Mouse (Mus musculus): Measurements from ENCODE around the gene Xrcc1.

The Xrcc1 gene

DNA sequence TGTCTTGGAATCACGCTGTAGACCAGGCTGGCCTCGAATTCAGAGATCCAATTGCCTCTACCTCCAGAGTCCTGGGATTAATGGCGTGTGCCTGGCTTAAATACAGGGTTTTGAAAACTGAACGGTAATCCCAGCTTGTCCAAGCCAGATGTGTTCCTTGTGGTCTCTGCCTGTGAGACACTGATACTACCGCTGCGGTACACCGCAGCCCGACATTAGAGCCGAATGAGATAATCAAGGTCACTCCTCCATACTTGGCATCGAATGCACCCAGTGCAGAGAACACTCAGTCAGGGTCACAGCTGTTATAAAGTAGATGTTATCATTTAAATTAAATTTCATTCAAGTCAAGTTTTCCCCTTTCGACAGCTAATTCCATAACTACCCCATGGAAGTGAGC is 17.2 kb upstream of the Xrcc1 start:
- no peak for DNase-seq (ENCODE audit: low spot score in 2 of 2)

DNA sequence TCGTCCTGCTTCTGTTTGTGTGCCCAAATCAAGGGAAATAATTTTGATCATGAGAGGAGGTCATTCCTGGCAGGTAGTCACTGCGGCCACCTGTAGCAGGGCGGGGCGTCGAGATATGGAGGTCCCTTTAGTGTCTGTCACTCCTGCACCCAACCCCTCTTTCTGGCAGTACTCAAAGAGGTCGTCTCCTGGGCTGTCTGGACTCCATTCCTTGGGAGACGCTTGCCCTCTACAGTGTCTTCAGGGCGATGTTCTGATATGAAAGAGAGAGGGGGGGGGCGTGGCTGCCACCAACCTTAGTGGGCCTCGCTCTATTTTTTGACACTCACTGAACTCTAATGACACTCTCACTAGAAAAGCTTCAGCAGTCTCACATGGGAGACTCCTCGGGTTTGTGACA is 16.5 kb upstream of the Xrcc1 start:
- DNase-seq (ENCODE audit: low spot score in 2 of 2): no peak

DNA sequence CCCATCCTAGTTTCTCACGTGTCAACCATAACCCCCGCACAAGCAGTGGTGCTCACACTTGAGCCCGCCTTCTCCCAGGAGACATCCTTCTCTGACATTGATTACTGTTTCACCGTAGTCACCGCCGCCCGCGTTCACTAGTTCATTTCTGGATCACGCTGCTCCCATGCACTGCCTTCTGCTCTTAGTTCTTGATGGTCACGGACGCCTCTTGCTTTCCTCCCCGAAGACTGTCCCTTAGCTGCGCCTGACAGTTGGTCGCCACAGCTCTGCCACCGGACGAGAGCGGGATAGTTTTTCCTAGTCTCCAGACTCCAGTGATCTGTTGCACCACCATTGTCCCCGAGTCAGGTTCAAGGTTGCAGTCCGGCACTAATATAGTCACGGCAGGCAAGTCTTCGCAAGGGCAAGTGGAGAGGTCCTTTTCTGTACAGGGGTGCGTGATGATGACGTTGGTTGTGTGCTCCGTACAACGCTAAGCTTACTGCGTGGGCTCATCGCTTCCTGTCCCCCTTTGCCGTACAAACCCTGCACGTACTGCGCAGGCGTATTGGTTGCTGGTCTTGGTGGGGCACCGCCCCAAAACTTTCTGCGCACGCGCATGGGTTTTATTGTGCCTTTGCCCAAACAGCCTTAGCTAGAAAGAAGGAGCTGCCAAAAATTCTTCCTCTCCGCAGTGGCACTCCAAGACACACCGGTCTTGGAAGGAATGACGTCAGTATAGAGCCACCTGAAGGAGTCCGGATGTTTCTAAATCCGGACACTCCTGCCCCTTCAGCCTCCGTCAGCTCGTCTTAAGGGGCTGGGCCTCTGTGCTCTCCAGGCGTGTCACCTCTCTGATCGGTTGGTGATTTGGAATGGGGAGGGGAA is 15.8 kb upstream of the Xrcc1 start, which contains the start of gene Irgq:
Gene Irgq, plus strand, starts transcription at position 628 of the 870 bp plus-strand sequence.
- peak; percentile 96 to 98 for DNase-seq (ENCODE audit: low spot score in 2 of 2)

DNA sequence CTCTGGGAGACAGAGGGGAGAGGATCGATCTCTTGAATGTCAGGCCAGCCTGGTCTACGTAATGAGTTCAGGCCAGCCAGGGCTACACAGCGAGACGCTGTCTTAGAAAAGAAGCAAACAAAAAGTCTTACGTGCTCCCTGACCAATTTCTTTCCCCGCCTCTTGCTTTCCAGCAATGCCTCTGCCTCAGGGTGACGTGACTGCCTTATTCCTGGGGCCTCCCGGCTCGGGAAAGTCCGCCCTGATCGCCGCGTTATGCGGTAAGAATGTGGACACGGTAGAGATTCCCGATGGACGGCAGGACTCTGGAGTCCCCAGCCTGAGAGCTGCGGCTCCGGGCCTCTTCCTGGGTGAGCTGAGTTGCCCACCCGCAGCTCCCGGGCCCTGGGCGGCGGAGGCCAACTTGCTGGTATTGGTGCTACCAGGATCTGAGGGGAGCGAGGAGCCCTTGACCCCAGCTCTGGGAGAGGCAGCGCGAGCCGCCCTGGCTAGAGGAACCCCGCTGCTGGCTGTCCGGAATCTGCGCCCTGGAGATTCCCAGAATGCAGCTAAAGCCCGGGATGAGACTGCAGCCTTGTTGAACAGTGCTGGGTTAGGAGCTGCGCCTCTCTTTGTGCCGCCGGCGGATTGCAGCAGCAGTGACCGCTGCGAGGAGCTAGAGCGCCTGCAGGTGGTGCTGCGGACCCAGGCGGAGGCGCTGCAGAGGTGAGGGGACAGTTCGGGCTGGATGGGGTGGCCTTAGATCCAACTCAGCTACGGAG is 14.7 kb upstream of the Xrcc1 start:
- peak; percentile 72 to 87 for DNase-seq (ENCODE audit: low spot score in 2 of 2)

DNA sequence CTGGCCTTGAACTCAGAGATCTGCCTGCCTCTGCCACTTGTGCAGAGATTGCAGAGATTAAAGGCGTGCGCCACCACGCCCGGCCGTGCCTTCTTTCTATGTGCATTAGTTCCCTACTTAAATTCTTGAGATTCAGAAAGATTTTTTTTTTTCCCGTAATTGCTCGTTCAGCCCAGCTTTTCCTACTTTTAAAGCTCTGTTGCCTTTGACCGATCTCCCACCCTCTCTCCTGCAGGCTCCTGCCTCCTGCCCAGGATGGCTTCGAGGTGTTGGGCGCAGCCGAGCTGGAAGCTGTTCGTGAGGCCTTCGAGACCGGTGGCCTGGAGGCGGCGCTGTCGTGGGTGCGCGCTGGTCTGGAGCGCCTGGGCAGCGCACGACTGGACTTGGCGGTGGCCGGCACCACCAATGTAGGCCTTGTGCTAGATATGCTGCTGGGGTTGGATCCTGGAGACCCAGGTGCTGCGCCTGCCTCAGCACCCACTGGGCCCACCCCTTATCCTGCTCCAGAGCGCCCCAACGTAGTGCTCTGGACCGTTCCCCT is 13.0 kb upstream of the Xrcc1 start:
- DNase-seq (ENCODE audit: low spot score in 2 of 2): no peak

DNA sequence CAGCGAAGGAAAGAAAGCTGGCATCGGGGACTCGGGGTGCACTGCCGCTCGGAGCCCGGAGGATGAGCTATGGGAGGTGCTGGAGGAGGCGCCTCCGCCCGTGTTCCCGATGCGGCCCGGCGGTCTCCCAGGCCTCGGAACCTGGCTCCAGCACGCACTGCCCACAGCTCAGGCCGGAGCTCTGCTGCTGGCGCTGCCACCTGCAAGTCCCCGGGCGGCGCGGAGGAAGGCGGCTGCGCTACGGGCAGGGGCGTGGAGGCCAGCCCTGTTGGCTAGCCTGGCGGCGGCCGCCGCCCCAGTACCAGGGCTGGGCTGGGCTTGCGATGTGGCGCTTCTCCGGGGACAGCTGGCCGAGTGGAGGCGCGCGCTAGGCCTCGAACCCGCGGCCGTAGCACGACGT is 12.3 kb upstream of the Xrcc1 start:
- DNase-seq (ENCODE audit: low spot score in 2 of 2): no peak

DNA sequence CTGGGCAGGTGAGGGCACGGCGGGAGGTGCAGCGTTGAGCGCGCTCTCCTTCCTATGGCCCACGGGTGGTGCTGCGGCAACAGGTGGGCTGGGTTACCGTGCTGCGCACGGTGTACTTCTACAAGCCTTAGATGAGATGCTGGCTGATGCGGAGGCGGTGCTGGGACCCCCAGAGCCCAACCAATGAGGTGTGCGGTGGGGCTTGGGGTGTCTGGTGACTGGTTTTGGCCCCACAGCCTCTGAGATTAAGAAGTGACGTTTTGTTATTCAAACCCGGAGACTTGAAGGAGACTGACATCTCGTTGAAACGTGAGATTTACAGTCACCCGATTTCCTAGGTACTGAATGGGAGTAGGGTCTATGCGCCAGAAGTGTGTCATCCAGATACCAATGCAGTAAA is 11.8 kb upstream of the Xrcc1 start:
- no peak for DNase-seq (ENCODE audit: low spot score in 2 of 2)

DNA sequence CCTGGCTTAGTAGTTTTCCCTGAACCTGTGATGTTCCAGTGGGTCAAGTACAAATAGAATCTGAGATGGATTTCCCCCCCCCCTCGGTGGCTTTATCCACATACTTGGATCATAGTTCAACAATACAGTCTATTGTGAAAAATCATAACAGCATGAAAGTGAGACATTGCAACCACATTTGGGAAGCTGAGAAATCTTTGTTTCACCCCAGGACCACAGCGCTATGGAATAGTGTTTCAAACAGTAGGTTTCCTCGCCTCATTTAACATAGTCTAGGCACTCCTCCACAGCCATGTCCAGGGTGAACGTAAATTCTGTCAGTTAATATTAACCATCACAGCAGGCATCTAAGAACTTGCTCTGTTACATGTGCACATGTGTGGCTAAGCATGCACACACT is 9.0 kb upstream of the Xrcc1 start:
- DNase-seq (ENCODE audit: low spot score in 2 of 2): no peak

DNA sequence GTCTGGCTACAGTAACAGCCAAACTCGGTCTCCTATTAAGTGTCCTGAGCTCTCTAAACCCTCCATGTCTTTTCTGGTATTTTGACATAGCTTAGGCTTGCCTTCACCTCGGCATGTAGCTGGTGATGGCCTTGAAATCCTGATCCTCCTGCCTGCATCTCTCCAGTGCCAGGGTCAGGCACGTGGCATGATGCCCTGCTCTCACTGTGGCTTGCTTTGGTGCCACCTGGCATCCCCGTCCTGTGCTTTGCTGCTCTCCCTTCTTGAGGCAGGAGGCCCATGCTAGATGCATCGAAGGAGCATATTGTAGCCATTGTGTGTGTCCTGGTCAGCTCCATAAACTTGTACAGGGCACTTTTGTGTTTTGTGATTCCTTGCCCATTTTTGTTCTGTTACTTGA is 8.5 kb upstream of the Xrcc1 start:
- no peak for DNase-seq (ENCODE audit: low spot score in 2 of 2)

DNA sequence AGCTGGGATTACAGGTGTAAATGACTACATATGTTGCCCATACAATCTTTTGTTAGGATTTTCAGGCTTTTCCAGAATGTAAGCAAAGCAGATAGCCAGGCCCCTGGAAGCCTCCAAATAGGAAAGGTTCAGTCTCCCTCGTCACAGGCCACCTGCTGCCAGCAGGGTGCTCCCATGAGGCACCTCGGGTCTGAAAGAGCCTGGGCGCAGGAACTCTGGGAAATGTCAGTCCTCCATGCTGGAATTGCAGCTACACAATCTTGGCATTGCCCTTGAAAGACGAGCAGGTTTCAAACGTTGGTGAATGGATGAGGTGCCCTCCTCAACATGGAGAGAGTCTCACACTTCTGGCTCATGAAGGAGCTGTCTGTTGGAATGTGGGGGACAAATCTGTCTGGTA is 7.9 kb upstream of the Xrcc1 start:
- no peak for DNase-seq (ENCODE audit: low spot score in 2 of 2)

DNA sequence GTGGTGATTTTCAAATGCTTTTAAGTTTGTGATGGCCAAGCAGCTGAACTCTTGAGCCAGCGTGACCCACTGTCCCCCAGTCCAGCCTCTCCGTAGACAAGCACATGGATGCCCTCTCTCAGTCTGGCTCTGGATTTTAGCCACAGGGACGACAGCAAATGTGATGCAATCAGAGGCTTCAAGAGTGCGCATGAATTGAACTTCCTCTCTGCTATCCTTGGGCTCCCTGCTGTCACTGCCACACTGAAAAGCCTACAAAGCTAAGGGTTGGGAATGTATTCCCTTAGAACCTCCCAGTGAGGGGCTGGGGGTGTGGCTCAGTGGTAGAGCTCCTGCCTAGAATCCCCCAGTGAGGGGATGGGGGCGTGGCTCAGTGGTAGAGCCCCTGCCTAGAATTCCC is 7.4 kb upstream of the Xrcc1 start:
- no peak for DNase-seq (ENCODE audit: low spot score in 2 of 2)

DNA sequence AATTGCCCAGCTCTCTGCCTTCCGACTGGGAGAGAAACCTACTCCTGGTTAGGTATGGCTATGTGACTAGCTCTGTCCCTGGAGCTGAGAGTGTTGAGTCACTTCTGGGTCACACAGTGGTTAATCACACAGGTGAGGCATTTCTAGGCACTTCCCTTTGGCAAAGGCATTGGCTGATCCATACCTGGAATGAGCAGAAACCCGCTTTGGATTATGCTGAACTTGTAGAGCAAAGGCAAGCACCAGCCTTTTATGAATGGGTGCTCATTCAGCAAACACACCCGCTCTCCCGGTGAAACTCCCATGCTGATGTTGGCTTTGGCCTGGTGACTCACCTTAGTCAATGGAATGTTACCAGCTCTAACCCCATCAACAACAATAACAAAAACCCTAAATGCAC is 6.4 kb upstream of the Xrcc1 start:
- DNase-seq (ENCODE audit: low spot score in 2 of 2): no peak

DNA sequence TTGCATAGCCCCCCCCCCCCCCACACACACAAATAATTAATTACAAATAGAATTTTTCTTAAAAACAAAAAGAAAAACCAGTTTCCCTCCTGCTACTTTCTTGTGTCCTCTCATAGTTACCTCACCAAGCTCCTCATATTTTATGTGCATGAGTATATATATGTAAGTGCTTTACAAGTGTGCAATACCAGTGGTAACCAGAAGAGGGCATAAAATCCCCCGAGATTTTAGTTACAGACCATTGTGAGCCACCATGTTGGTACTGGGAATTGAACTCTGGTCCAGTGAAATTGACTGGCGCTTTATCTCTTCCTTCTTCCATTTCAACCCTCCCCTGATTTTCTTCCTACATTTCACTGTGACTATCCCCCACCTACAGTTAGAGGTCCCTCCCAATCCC is 1.6 kb upstream of the Xrcc1 start:
- DNase-seq (ENCODE audit: low spot score in 2 of 2): no peak

DNA sequence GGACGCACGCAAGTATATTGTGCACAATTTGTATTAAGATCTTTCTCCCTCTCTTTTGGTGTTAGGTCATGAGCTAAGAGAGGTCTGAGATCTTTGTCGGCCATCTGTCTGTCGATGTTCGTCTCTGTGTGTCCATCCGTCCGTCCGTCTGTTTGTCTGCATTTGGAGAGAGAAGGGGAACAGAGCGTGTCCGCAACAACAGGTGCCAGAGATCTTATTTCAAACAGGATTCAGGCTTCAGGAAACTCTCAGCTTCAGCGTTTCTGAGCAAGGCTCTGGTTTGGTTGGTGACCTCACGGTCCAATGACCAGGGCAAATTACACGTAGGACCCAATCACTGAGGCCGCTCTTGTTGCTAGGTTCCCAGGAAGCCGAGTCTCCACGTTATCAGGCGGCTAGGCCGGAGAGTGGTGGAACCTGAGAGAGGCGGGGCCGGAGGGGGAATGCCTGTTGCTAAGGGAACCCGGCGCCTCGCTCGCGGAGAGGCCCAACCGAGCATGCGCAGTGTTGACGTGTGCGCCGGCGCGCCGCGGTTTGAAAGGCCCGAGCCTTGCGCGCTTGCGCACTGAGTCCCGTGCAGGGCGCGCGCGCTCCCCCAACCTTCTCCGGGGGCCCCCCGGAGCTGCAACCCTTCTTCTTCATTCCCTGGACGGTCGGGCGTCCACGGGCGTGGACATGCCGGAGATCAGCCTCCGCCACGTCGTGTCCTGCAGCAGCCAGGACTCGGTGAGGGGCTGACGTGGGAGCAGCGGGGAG is 723 bp downstream of the Xrcc1 start:
- peak; percentile 98 to 100 for DNase-seq (ENCODE audit: low spot score in 2 of 2)

DNA sequence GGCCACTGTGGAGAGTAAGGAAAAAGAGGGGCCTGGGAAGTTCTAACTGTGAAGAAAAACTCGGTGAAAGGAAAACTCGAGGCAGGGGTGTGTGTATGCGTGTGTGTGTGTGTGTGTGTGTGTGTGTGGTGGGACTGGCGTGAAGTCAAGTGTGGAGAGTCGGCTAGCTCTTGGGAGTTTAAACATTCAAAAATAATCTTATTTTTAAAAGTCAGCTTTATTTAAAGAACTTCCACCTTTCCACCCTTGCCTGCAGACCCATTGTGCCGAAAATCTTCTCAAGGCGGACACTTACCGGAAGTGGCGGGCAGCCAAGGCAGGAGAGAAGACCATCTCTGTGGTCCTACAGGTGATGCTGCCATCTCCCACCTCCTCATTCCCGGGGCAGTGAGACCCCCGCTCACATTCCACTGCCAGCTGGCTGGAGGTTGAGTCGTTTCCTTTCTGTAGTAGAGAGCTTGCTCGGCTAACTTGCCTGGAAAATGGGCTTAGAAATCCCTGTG is 1.5 kb downstream of the Xrcc1 start:
- no peak for DNase-seq (ENCODE audit: low spot score in 2 of 2)

DNA sequence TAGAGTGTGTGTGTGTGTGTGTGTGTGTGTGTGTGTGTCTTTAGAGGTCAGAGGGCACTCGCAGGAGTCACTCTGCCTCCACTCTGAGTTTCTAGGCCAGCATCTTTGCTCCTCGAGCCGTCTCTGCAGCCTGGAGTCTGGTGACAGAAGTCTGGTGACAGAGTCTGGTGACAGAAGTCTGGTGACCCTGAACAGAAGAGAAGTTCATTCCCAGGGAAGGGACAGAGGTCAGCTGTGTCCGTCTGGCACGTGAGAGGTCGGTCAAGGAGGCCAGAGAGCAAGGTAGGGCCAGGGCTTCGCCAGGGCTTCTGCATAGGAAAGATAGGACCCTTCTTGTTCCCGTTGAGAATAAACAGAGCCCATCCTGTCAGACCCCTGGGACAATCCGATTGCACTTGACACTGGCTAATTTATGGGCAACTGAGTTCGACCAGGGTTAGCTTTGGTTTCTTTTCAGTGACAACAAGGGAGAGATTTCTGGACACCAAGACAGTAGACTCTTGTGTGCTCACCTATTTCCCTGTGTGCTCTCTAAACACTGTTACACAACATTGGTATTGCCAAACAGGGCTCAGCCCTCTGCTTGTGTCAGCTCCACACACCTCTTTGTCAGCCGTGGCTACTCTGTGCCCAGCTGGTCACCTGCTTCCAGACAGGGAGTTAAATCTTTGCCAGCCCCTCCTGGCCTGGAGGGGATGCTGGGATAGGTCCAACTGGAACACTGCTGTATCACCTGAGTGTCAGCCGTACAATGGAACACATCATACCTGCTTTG is 6.1 kb downstream of the Xrcc1 start:
- DNase-seq (ENCODE audit: low spot score in 2 of 2): no peak

DNA sequence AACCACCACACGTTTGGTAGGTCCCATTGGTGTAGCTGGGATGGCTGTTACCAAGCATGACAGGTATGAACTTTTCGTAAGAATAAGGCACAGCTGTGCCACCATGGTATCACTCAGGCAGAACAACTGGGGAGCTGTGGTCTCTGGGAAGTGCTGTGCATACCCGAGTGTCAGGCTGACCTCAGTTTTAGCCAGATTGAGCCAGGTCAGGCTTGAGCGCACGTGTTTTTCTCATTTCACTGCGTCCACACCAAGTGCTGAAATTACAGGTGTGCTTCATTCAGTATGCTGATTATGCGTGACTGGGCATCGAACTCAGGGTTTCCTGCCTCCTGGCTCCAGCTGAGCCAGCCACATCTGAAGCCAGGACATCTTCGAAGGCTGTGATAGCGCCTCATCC is 9.7 kb downstream of the Xrcc1 start:
- no peak for DNase-seq (ENCODE audit: low spot score in 2 of 2)

DNA sequence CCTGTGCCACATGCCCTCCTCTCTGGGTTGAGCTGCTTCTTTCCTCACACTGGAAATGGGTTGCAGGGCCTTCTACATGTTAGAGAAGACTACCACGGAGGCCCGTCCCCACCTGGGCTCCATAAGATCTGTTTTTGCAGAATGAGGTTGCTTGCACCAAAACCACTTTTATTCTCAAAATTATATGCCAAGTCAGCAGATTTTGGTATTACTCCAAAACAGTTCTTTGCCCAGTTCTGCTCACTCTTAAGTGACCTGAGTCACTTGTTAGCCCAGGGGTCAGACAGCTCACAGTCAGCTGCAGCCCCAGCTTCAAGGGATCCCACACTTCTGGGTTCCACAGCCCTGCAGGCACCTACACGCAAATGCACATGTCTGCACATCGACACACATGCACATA is 15.4 kb downstream of the Xrcc1 start:
- DNase-seq (ENCODE audit: low spot score in 2 of 2): no peak

DNA sequence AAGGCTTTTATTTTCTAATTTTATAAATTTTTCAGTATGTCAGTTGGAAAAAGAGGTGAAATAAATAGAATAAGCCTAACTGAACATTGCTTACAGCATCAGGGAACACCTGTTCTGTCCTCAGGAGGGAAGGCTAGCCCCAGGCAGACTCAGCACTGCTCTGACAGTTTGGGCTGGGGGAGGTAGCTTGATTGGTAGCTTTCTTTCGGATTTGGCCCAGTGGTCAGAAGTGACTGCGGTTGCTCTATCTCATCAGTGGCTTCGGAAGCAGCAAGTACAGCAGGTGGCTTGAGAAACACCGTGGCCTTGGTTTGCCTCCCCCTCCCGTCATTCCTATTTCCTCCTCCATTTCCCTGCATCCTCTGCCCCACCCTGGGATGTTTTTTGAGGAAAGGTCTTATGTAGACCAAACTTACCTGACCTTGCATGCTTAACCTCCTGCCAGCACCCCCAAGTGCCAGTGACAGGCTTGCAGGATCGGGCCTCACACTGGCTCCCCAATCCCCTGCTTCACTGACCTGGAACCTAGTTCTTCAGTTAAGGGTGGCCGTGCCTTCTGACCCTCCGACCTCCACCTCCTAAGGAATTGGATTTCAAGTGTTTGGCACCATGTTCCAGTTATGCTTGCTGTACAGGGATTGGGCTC is 17.2 kb downstream of the Xrcc1 start:
- DNase-seq (ENCODE audit: low spot score in 2 of 2): no peak

DNA sequence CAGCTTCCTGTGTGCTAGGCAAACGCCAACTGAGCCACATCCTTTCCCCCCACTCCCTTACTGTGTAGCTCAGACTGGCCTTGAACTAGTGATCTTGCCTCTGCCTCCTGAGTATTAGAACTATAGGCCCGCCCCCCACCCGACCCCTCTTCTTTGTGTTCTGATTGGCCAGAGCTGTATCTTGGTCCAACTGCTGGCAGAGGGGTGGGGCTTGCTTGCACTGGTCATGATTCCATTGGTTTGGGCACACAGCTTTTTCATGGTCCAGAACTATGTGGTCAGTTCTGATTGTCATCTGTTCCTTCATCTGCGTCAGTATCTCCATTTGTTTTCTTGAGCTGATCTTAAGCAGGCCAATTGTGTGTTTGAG is 17.7 kb downstream of the Xrcc1 start:
- no peak for DNase-seq (ENCODE audit: low spot score in 2 of 2)

Data from spleen, postnatal 4 days (tissue).